Mouse (Mus musculus): ENCODE results near the gene Dagla. TPM values are rescaled to one million over a fixed set of nuclear protein-coding genes. Genes with fewer than 3 reads are reported as not detected.

Dagla gene
- 3.2 and 4.2 TPM in 2 replicates for polyA plus RNA-seq (2015; fragmentation: Nextera tagmentation; extraction: Ambion mirVana)

GRCm38 (mm10) chr19:10304810-10305544 is at the start of gene Dagla:
Dagla (minus strand) TSS chr19:10304877.
- H3K4me1 ChIP-seq (ENCODE audit: insufficient read depth, low read length): peaks cover 32% of the 10 kb centered on the region
- 7% methylated on average over 42 of the region's 56 CpGs for WGBS

GRCm38 (mm10) chr19:10352218-10352617 is 47.5 kb upstream of the Dagla start:
- Histone ChIP-seq H3K4me1 (ENCODE audit: insufficient read depth, low read length) (0 out of 2 replicates have a peak, but pooled peaks cover 5% of the 10 kb centered on the region), H3K27me3 (ENCODE audit: insufficient read depth, low read length) (no peaks in the 10 kb centered on the region), H3K9me3 (ENCODE audit: low read length) (no peaks in the 10 kb centered on the region), H3K9ac (replicated peaks; ENCODE audit: low read length) (no peak overlapping the region), H3K27ac (ENCODE audit: low read length) (no peak overlapping the region), H3K4me2 (replicated peaks; ENCODE audit: low read depth, low read length) (no peak overlapping the region), H3K36me3 (ENCODE audit: insufficient read depth, low read length) (no peaks in the 10 kb centered on the region), H3K4me3 (ENCODE audit: low read length) (no peak overlapping the region)
- no peak for ATAC-seq (ENCODE audit: low FRiP score, low TSS enrichment)
- WGBS: 90% methylated on average over 7 of the region's 7 CpGs

More at GRCm38 (mm10) chr19:10304810-10305544, at the start of gene Dagla:
- no peaks in the 10 kb centered on the region for H3K36me3 ChIP-seq (ENCODE audit: insufficient read depth, low read length)
- no peaks in the 10 kb centered on the region for H3K9me3 ChIP-seq (ENCODE audit: low read length)
- H3K27me3 ChIP-seq (ENCODE audit: insufficient read depth, low read length): peaks cover 7% of the 10 kb centered on the region; the same call in 1 of the 2 replicates
- H3K4me3 ChIP-seq (ENCODE audit: low read length): peak within 1 kb of the TSS; percentile 73
- H3K27ac ChIP-seq (ENCODE audit: low read length): no peak within 1 kb of the TSS
- ATAC-seq (ENCODE audit: low FRiP score, low TSS enrichment): peak; percentile 69; the same call in 1 of the 2 replicates
- H3K9ac ChIP-seq (replicated peaks; ENCODE audit: low read length): peak within 1 kb of the TSS; percentile 83
- H3K4me2 ChIP-seq (replicated peaks; ENCODE audit: low read depth, low read length): peak within 1 kb of the TSS; percentile 97

GRCm38 (mm10) chr19:10347628-10348273 is 43.1 kb upstream of the Dagla start:
- Histone ChIP-seq H3K9me3 (ENCODE audit: low read length) (no peaks in the 10 kb centered on the region), H3K27me3 (ENCODE audit: insufficient read depth, low read length) (no peaks in the 10 kb centered on the region), H3K36me3 (ENCODE audit: insufficient read depth, low read length) (no peaks in the 10 kb centered on the region), H3K4me1 (ENCODE audit: insufficient read depth, low read length) (no peaks in the 10 kb centered on the region), H3K9ac (replicated peaks; ENCODE audit: low read length) (no peak overlapping the region), H3K27ac (ENCODE audit: low read length) (no peak overlapping the region), H3K4me3 (ENCODE audit: low read length) (no peak overlapping the region), H3K4me2 (replicated peaks; ENCODE audit: low read depth, low read length) (no peak overlapping the region)
- no peak for ATAC-seq (ENCODE audit: low FRiP score, low TSS enrichment)
- 72% methylated on average over 5 of the region's 5 CpGs for WGBS

- ATAC-seq (ENCODE audit: low FRiP score, low TSS enrichment): 0 out of 2 replicates have a peak, but pooled peaks have one; percentile 43
- Histone ChIP-seq H3K9me3 (ENCODE audit: low read length) (no peaks in the 10 kb centered on the region), H3K27ac (ENCODE audit: low read length) (no peak overlapping the region), H3K27me3 (ENCODE audit: insufficient read depth, low read length) (no peaks in the 10 kb centered on the region), H3K4me1 (ENCODE audit: insufficient read depth, low read length) (no peaks in the 10 kb centered on the region), H3K9ac (replicated peaks; ENCODE audit: low read length) (no peak overlapping the region), H3K4me3 (ENCODE audit: low read length) (no peak overlapping the region), H3K36me3 (ENCODE audit: insufficient read depth, low read length) (no peaks in the 10 kb centered on the region), H3K4me2 (replicated peaks; ENCODE audit: low read depth, low read length) (no peak overlapping the region)
- WGBS: 46% methylated on average over 12 of the region's 12 CpGs
Observed at GRCm38 (mm10) chr19:10345696-10346095, 41.0 kb upstream of the Dagla start.

GRCm38 (mm10) chr19:10343866-10344265 is 39.2 kb upstream of the Dagla start:
- Histone ChIP-seq H3K4me1 (ENCODE audit: insufficient read depth, low read length) (no peaks in the 10 kb centered on the region), H3K27ac (ENCODE audit: low read length) (no peak overlapping the region), H3K9me3 (ENCODE audit: low read length) (no peaks in the 10 kb centered on the region), H3K4me3 (ENCODE audit: low read length) (no peak overlapping the region), H3K36me3 (ENCODE audit: insufficient read depth, low read length) (no peaks in the 10 kb centered on the region), H3K27me3 (ENCODE audit: insufficient read depth, low read length) (peaks cover 9% of the 10 kb centered on the region), H3K9ac (replicated peaks; ENCODE audit: low read length) (no peak overlapping the region), H3K4me2 (replicated peaks; ENCODE audit: low read depth, low read length) (no peak overlapping the region)
- no peak for ATAC-seq (ENCODE audit: low FRiP score, low TSS enrichment)
- WGBS: 53% methylated on average over 10 of the region's 10 CpGs

- no peak for ATAC-seq (ENCODE audit: low FRiP score, low TSS enrichment)
- no peak overlapping the region for H3K9ac ChIP-seq (replicated peaks; ENCODE audit: low read length)
Observed at GRCm38 (mm10) chr19:10341817-10342439, 37.3 kb upstream of the Dagla start.

GRCm38 (mm10) chr19:10341152-10341551 is 36.5 kb upstream of the Dagla start:
- no peaks in the 10 kb centered on the region for H3K4me1 ChIP-seq (ENCODE audit: insufficient read depth, low read length)
- no peak overlapping the region for H3K9ac ChIP-seq (replicated peaks; ENCODE audit: low read length)
- no peaks in the 10 kb centered on the region for H3K36me3 ChIP-seq (ENCODE audit: insufficient read depth, low read length)
- no peak overlapping the region for H3K4me3 ChIP-seq (ENCODE audit: low read length)
- H3K4me2 ChIP-seq (replicated peaks; ENCODE audit: low read depth, low read length): no peak overlapping the region
- WGBS: 18% methylated on average over 11 of the region's 11 CpGs
- peaks cover 13% of the 10 kb centered on the region for H3K27me3 ChIP-seq (ENCODE audit: insufficient read depth, low read length)
- no peak overlapping the region for H3K27ac ChIP-seq (ENCODE audit: low read length)
- no peak for ATAC-seq (ENCODE audit: low FRiP score, low TSS enrichment)
- H3K9me3 ChIP-seq (ENCODE audit: low read length): no peaks in the 10 kb centered on the region

More at GRCm38 (mm10) chr19:10341817-10342439, 37.3 kb upstream of the Dagla start:
- H3K4me3 ChIP-seq (ENCODE audit: low read length): no peak overlapping the region
- no peak overlapping the region for H3K27ac ChIP-seq (ENCODE audit: low read length)
- peaks cover 13% of the 10 kb centered on the region for H3K27me3 ChIP-seq (ENCODE audit: insufficient read depth, low read length)
- H3K9me3 ChIP-seq (ENCODE audit: low read length): no peaks in the 10 kb centered on the region
- 55% methylated on average over 12 of the region's 12 CpGs for WGBS
- no peaks in the 10 kb centered on the region for H3K36me3 ChIP-seq (ENCODE audit: insufficient read depth, low read length)
- no peaks in the 10 kb centered on the region for H3K4me1 ChIP-seq (ENCODE audit: insufficient read depth, low read length)
- no peak overlapping the region for H3K4me2 ChIP-seq (replicated peaks; ENCODE audit: low read depth, low read length)

- no peak for ATAC-seq (ENCODE audit: low FRiP score, low TSS enrichment)
- Histone ChIP-seq H3K4me1 (ENCODE audit: insufficient read depth, low read length) (no peaks in the 10 kb centered on the region), H3K9me3 (ENCODE audit: low read length) (no peaks in the 10 kb centered on the region), H3K4me3 (ENCODE audit: low read length) (no peak overlapping the region), H3K27me3 (ENCODE audit: insufficient read depth, low read length) (peaks cover 13% of the 10 kb centered on the region), H3K27ac (ENCODE audit: low read length) (no peak overlapping the region), H3K36me3 (ENCODE audit: insufficient read depth, low read length) (no peaks in the 10 kb centered on the region), H3K9ac (replicated peaks; ENCODE audit: low read length) (no peak overlapping the region), H3K4me2 (replicated peaks; ENCODE audit: low read depth, low read length) (no peak overlapping the region)
- WGBS: 32% methylated on average over 5 of the region's 5 CpGs
Observed at GRCm38 (mm10) chr19:10340661-10341060, 36.0 kb upstream of the Dagla start.

- 30% methylated on average over 5 of the region's 5 CpGs for WGBS
- Histone ChIP-seq H3K4me3 (ENCODE audit: low read length) (no peak overlapping the region), H3K9ac (replicated peaks; ENCODE audit: low read length) (no peak overlapping the region), H3K4me1 (ENCODE audit: insufficient read depth, low read length) (no peaks in the 10 kb centered on the region), H3K27ac (ENCODE audit: low read length) (no peak overlapping the region), H3K27me3 (ENCODE audit: insufficient read depth, low read length) (peaks cover 13% of the 10 kb centered on the region), H3K36me3 (ENCODE audit: insufficient read depth, low read length) (no peaks in the 10 kb centered on the region), H3K9me3 (ENCODE audit: low read length) (no peaks in the 10 kb centered on the region), H3K4me2 (replicated peaks; ENCODE audit: low read depth, low read length) (no peak overlapping the region)
- ATAC-seq (ENCODE audit: low FRiP score, low TSS enrichment): no peak
Observed at GRCm38 (mm10) chr19:10339271-10339670, 34.6 kb upstream of the Dagla start.
